Mouse (Mus musculus) brain, embryonic 18.5 days (tissue): ENCODE measurements around the gene Reln.

ENCODE experiments used
- DNase-seq: peaks from one replicate; pipeline ENCODE4 v3.0.0-alpha.2; 2012; ENCODE audit warnings: low read depth, low spot score

Gene Reln

GRCm38 (mm10) chr5:22344556-22344975 lies at the start of gene Reln:
Gene Reln (minus strand): TSS chr5:22344702.
- DNase-seq: no peak

GRCm38 (mm10) chr5:22388502-22388901 lies 44.0 kb upstream of the Reln start:
- no peak for DNase-seq

GRCm38 (mm10) chr5:22360510-22360909 lies 16.0 kb upstream of the Reln start:
- DNase-seq: no peak

- DNase-seq: no peak
These were observed 3.9 kb upstream of the Reln start for GRCm38 (mm10) chr5:22348412-22348811.

- no peak for DNase-seq
These were observed 3.2 kb upstream of the Reln start for GRCm38 (mm10) chr5:22347732-22348131.

GRCm38 (mm10) chr5:22345894-22346635 lies 1.6 kb upstream of the Reln start:
- no peak for DNase-seq

- DNase-seq: no peak
These were observed 612 bp upstream of the Reln start for GRCm38 (mm10) chr5:22344976-22345651.

- no peak for DNase-seq
These were observed 503 bp downstream of the Reln start for GRCm38 (mm10) chr5:22343843-22344555.

GRCm38 (mm10) chr5:22343536-22343842 lies 1.0 kb downstream of the Reln start:
- DNase-seq: no peak

GRCm38 (mm10) chr5:22342461-22342860 lies 2.0 kb downstream of the Reln start:
- no peak for DNase-seq

GRCm38 (mm10) chr5:22340991-22341390 lies 3.5 kb downstream of the Reln start:
- no peak for DNase-seq

GRCm38 (mm10) chr5:22335408-22335807 lies 9.1 kb downstream of the Reln start:
- no peak for DNase-seq

- no peak for DNase-seq
These were observed 13.7 kb downstream of the Reln start for GRCm38 (mm10) chr5:22330802-22331201.

GRCm38 (mm10) chr5:22328431-22329359 lies 15.8 kb downstream of the Reln start:
- no peak for DNase-seq

- DNase-seq: no peak
These were observed 17.3 kb downstream of the Reln start for GRCm38 (mm10) chr5:22327170-22327569.

- no peak for DNase-seq
These were observed 20.7 kb downstream of the Reln start for GRCm38 (mm10) chr5:22323801-22324200.

- no peak for DNase-seq
These were observed 26.7 kb downstream of the Reln start for GRCm38 (mm10) chr5:22317807-22318206.

- DNase-seq: no peak
These were observed 28.0 kb downstream of the Reln start for GRCm38 (mm10) chr5:22316471-22316870.

GRCm38 (mm10) chr5:22315990-22316389 lies 28.5 kb downstream of the Reln start:
- DNase-seq: no peak

- no peak for DNase-seq
These were observed 31.5 kb downstream of the Reln start for GRCm38 (mm10) chr5:22312995-22313394.

- DNase-seq: no peak
These were observed 33.5 kb downstream of the Reln start for GRCm38 (mm10) chr5:22311046-22311445.

- no peak for DNase-seq
These were observed 35.5 kb downstream of the Reln start for GRCm38 (mm10) chr5:22309001-22309400.
